Mouse (Mus musculus) neural tube, embryonic 12.5 days (tissue): ENCODE measurements at regions not wholly inside any gene's neighbourhood (a gene's known extent, or its start where the extent isn't known, plus 50 kb on each side); places are given as distances from the start of the nearest gene placed in this dataset.

Source experiments
- ATAC-seq: fragments of 200-750 bp; cut with Nextera tagmentation; 2 replicates; pipeline ENCODE4 v1.8.0; 2017; ENCODE audit warnings: low read depth, mild to moderate bottlenecking, moderate TSS enrichment, moderate library complexity; ENCODE audit not compliant: low FRiP score
- H3K27ac ChIP-seq: fragments of 300-500 bp; sonication (generic); 2 replicates; pipeline ENCODE4 v1.5.1; 2016
- H3K27me3 ChIP-seq: fragments of 300-500 bp; sonication (generic); replicated peaks from 2 replicates; pipeline ENCODE4 v1.6.1; 2016; ENCODE audit warnings: mild to moderate bottlenecking
- H3K36me3 ChIP-seq: fragments of 300-500 bp; sonication (generic); 2 replicates; pipeline ENCODE4 v1.6.1; 2016; ENCODE audit warnings: mild to moderate bottlenecking
- H3K4me1 ChIP-seq: fragments of 300-500 bp; sonication (generic); 2 replicates; pipeline ENCODE4 v1.6.1; 2016
- H3K4me2 ChIP-seq: fragments of 300-500 bp; sonication (generic); replicated peaks from 2 replicates; pipeline ENCODE4 v1.6.1; 2016; ENCODE audit warnings: mild to moderate bottlenecking
- H3K4me3 ChIP-seq: fragments of 300-500 bp; sonication (generic); 2 replicates; pipeline ENCODE4 v1.5.1; 2016
- H3K9ac ChIP-seq: fragments of 300-500 bp; sonication (generic); 2 replicates; pipeline ENCODE4 v1.6.1; 2016; ENCODE audit warnings: mild to moderate bottlenecking
- H3K9me3 ChIP-seq: fragments of 300-500 bp; sonication (generic); 2 replicates; pipeline ENCODE4 v1.6.1; 2016; ENCODE audit warnings: mild to moderate bottlenecking
- WGBS: fragments of 180-500 bp; shearing (Covaris S2); methylation state at CpG from one replicate; pipeline ENCODE4 v1.1.7; 2016; 5-methylcytosine and 5-hydroxymethylcytosine counted together

- Histone ChIP-seq H3K27me3 (no peaks in the 10 kb centered on the region), H3K4me2 (no peak overlapping the region), H3K27ac (no peak overlapping the region), H3K9ac (no peak overlapping the region), H3K9me3 (no peaks in the 10 kb centered on the region), H3K36me3 (no peaks in the 10 kb centered on the region), H3K4me1 (no peaks in the 10 kb centered on the region), H3K4me3 (no peak overlapping the region)
- no peak for ATAC-seq
- WGBS: 57% methylated on average over 3 of the region's 3 CpGs
Measured at GRCm38 (mm10) chr5:78993258-78993657, 1585.4 kb upstream of the Igfbp7 start.

- Histone ChIP-seq H3K9ac (no peak overlapping the region), H3K9me3 (no peaks in the 10 kb centered on the region), H3K27ac (no peak overlapping the region), H3K4me3 (no peak overlapping the region), H3K4me2 (no peak overlapping the region), H3K36me3 (no peaks in the 10 kb centered on the region), H3K4me1 (no peaks in the 10 kb centered on the region), H3K27me3 (no peaks in the 10 kb centered on the region)
- 89% methylated on average over 1 of the region's 1 CpGs for WGBS
- ATAC-seq: no peak
Measured at GRCm38 (mm10) chr5:78989714-78990113, 1581.9 kb upstream of the Igfbp7 start.

- Histone ChIP-seq H3K36me3 (no peaks in the 10 kb centered on the region), H3K4me1 (no peaks in the 10 kb centered on the region), H3K27me3 (no peaks in the 10 kb centered on the region), H3K27ac (no peak overlapping the region), H3K9ac (no peak overlapping the region), H3K9me3 (no peaks in the 10 kb centered on the region), H3K4me3 (no peak overlapping the region), H3K4me2 (no peak overlapping the region)
- peak; percentile 61; the same call in 1 of the 2 replicates for ATAC-seq
- WGBS: 73% methylated on average over 3 of the region's 3 CpGs
Measured at GRCm38 (mm10) chr5:78976480-78977041, 1568.7 kb upstream of the Igfbp7 start.

GRCm38 (mm10) chr5:78945702-78946101 is 1537.9 kb upstream of the Igfbp7 start:
- no peak overlapping the region for H3K9ac ChIP-seq
- no peaks in the 10 kb centered on the region for H3K4me1 ChIP-seq
- no peak overlapping the region for H3K27ac ChIP-seq
- no peak for ATAC-seq
- H3K4me2 ChIP-seq: no peak overlapping the region
- no peaks in the 10 kb centered on the region for H3K36me3 ChIP-seq
- no peak overlapping the region for H3K4me3 ChIP-seq
- no peaks in the 10 kb centered on the region for H3K9me3 ChIP-seq
- H3K27me3 ChIP-seq: no peaks in the 10 kb centered on the region

GRCm38 (mm10) chr5:78921860-78922610 is 1514.2 kb upstream of the Igfbp7 start:
- H3K27me3 ChIP-seq: no peaks in the 10 kb centered on the region

GRCm38 (mm10) chr5:78900128-78900527 is 1492.3 kb upstream of the Igfbp7 start:
- H3K9me3 ChIP-seq: no peaks in the 10 kb centered on the region
- 93% methylated on average over 3 of the region's 3 CpGs for WGBS
- no peaks in the 10 kb centered on the region for H3K27me3 ChIP-seq
- no peaks in the 10 kb centered on the region for H3K4me1 ChIP-seq
- H3K27ac ChIP-seq: no peak overlapping the region
- no peak for ATAC-seq
- H3K4me3 ChIP-seq: no peak overlapping the region
- H3K9ac ChIP-seq: no peak overlapping the region
- no peaks in the 10 kb centered on the region for H3K36me3 ChIP-seq
- H3K4me2 ChIP-seq: no peak overlapping the region

More at GRCm38 (mm10) chr5:78921860-78922610, 1514.2 kb upstream of the Igfbp7 start:
- Histone ChIP-seq H3K27ac (no peak overlapping the region), H3K4me3 (no peak overlapping the region), H3K9me3 (no peaks in the 10 kb centered on the region), H3K4me2 (no peak overlapping the region), H3K9ac (no peak overlapping the region), H3K4me1 (no peaks in the 10 kb centered on the region), H3K36me3 (no peaks in the 10 kb centered on the region)
- no peak for ATAC-seq
- WGBS: 52% methylated on average over 3 of the region's 3 CpGs

- 51% methylated on average over 3 of the region's 3 CpGs for WGBS
- no peaks in the 10 kb centered on the region for H3K4me1 ChIP-seq
- H3K27me3 ChIP-seq: no peaks in the 10 kb centered on the region
- no peak overlapping the region for H3K4me3 ChIP-seq
- H3K9ac ChIP-seq: no peak overlapping the region
- no peak overlapping the region for H3K4me2 ChIP-seq
- H3K9me3 ChIP-seq: no peaks in the 10 kb centered on the region
- H3K27ac ChIP-seq: no peak overlapping the region
- peak; percentile 71; the same call in 1 of the 2 replicates for ATAC-seq
- no peaks in the 10 kb centered on the region for H3K36me3 ChIP-seq
Measured at GRCm38 (mm10) chr5:78878775-78879174, 1470.9 kb upstream of the Igfbp7 start.

- no peaks in the 10 kb centered on the region for H3K4me1 ChIP-seq
- no peak overlapping the region for H3K4me2 ChIP-seq
- no peak overlapping the region for H3K27ac ChIP-seq
- no peak overlapping the region for H3K4me3 ChIP-seq
- no peaks in the 10 kb centered on the region for H3K27me3 ChIP-seq
- no peaks in the 10 kb centered on the region for H3K36me3 ChIP-seq
- no peak for ATAC-seq
- H3K9ac ChIP-seq: no peak overlapping the region
- WGBS: 91% methylated on average over 1 of the region's 1 CpGs
- H3K9me3 ChIP-seq: no peaks in the 10 kb centered on the region
Measured at GRCm38 (mm10) chr5:78845126-78845525, 1437.3 kb upstream of the Igfbp7 start.

GRCm38 (mm10) chr5:78797391-78797790 is 1389.5 kb upstream of the Igfbp7 start:
- 78% methylated on average over 1 of the region's 1 CpGs for WGBS
- no peaks in the 10 kb centered on the region for H3K36me3 ChIP-seq

More at GRCm38 (mm10) chr5:78797391-78797790, 1389.5 kb upstream of the Igfbp7 start:
- Histone ChIP-seq H3K27ac (no peak overlapping the region), H3K4me1 (no peaks in the 10 kb centered on the region), H3K4me3 (no peak overlapping the region), H3K9ac (no peak overlapping the region), H3K27me3 (no peaks in the 10 kb centered on the region), H3K4me2 (no peak overlapping the region), H3K9me3 (no peaks in the 10 kb centered on the region)
- no peak for ATAC-seq
